Mouse (Mus musculus) limb, embryonic 15.5 days (tissue): ENCODE measurements around the gene 4933407L21Rik. TPM values are rescaled to one million over a fixed set of nuclear protein-coding genes. Genes with fewer than 3 reads are reported as not detected.
A peak's percentile ranks its signal among the peaks of the same experiment; 100 is the strongest.

Experiments used
- ATAC-seq: fragments of 200-750 bp; cut with Nextera tagmentation; 2 replicates; pipeline ENCODE4 v1.8.0; 2017; ENCODE audit warnings: low read depth, moderate TSS enrichment; ENCODE audit not compliant: insufficient number of reproducible peaks, low FRiP score, low TSS enrichment
- H3K27ac ChIP-seq: fragments of 300-500 bp; sonication (generic); 2 replicates; pipeline ENCODE4 v1.5.1; 2015; ENCODE audit warnings: moderate library complexity, mild to moderate bottlenecking, inconsistent platforms
- H3K27me3 ChIP-seq: fragments of 300-500 bp; sonication (generic); 2 replicates; pipeline ENCODE4 v1.6.1; 2015; ENCODE audit warnings: inconsistent platforms
- H3K36me3 ChIP-seq: fragments of 300-500 bp; sonication (generic); 2 replicates; pipeline ENCODE4 v1.6.1; 2015; ENCODE audit warnings: inconsistent platforms
- H3K4me1 ChIP-seq: fragments of 300-500 bp; sonication (generic); 2 replicates; pipeline ENCODE4 v1.6.1; 2015; ENCODE audit warnings: inconsistent platforms
- H3K4me2 ChIP-seq: fragments of 300-500 bp; sonication (generic); 2 replicates; pipeline ENCODE4 v1.6.1; 2015; ENCODE audit warnings: mild to moderate bottlenecking, inconsistent platforms
- H3K4me3 ChIP-seq: fragments of 300-500 bp; sonication (generic); 2 replicates; pipeline ENCODE4 v1.5.1; 2015; ENCODE audit warnings: mild to moderate bottlenecking, inconsistent platforms
- H3K9ac ChIP-seq: fragments of 300-500 bp; sonication (generic); 2 replicates; pipeline ENCODE4 v1.6.1; 2015; ENCODE audit warnings: inconsistent platforms
- H3K9me3 ChIP-seq: fragments of 300-500 bp; sonication (generic); 2 replicates; pipeline ENCODE4 v1.6.1; 2016; ENCODE audit warnings: inconsistent platforms
- WGBS: fragments of 180-500 bp; shearing (Covaris S2); methylation state at CpG from one replicate; pipeline ENCODE4 v1.1.7; 2015; 5-methylcytosine and 5-hydroxymethylcytosine counted together
- polyA plus RNA-seq: library from polyadenylated mRNA; unstranded; fragments of >200 nt; fragmentation: Nextera tagmentation; extraction: Ambion mirVana; gene quantifications from 2 replicates; pipeline ENCODE4 v1.2.1, GENCODE M21; 2015

4933407L21Rik gene
- polyA plus RNA-seq, 1 experiment from 2014 or later, result 0.35 TPM

DNA sequence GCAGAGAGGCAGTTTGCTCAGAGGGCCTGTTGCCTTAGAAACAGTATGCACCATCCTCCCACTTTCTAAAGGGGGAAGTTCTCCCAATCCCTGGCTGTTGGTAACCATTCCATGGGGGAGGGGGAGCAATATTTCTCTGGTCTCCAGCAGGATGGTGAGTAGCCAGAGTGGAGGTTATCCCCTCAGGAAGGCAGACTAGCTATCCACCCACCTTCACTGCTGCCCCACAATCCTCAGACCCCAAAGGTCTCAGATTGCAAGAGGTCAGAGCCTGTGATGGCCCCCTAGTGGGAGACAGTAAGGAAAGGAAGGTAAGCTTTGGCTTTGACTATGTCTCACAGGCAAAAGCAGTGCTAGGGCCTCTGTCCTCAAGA lies 28.9 kb upstream of the 4933407L21Rik start:
- H3K27ac ChIP-seq, result 0 out of 2 replicates have a peak overlapping the region, but pooled peaks have one; percentile 17
- no peaks in the 10 kb centered on the region for H3K9me3 ChIP-seq
- H3K4me2 ChIP-seq, result no peak overlapping the region
- peaks cover 19% of the 10 kb centered on the region for H3K36me3 ChIP-seq
- ATAC-seq, result no peak
- peaks cover 72% of the 10 kb centered on the region for H3K4me1 ChIP-seq
- H3K4me3 ChIP-seq, result no peak overlapping the region
- no peak overlapping the region for H3K9ac ChIP-seq
- H3K27me3 ChIP-seq, result no peaks in the 10 kb centered on the region

DNA sequence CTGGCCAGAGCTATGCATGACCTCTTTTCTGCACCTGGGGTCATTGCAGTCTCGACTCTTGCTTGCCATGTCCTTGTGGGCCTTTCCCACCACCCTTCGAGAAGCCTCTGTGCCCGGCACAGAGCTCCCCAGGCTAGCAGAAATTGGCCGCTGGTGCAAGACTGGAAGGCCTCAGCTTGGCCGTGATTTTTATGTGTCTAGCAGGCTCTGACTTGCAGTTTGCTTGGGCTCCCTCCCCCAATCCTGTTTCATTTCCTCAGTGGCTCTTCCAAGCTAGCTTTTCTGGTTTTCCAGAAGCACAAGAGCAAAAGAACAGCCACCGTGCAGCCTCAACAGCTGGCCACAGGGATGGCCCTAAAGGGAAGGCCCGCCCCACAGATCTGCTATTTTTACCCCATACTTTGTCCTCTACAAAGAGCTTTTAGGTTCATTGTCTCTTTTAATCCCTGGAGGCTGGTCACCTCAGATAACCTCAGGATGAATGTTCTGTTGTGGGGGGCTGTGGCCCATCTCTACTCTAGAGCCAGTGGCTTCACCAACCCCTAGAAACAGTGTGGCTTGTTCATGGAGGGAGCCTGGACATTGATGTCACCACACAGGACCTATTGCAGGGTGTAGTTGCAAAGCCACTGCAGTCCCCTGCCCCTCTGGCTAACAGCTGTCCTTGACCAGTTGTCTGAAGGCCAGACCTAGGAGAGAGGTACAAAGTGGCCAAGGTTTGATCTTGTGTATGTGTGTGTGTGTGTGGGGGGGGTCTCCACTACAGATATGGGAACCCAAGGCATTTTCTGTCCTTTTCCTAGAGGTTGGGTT lies 27.6 kb upstream of the 4933407L21Rik start:
- WGBS, result 41% methylated on average over 7 of the region's 7 CpGs
- Histone ChIP-seq H3K4me3 (no peak overlapping the region), H3K4me1 (peaks cover 66% of the 10 kb centered on the region), H3K27me3 (no peaks in the 10 kb centered on the region), H3K36me3 (peaks cover 32% of the 10 kb centered on the region), H3K9me3 (no peaks in the 10 kb centered on the region), H3K4me2 (peak overlapping the region; percentile 10; the same call in 1 of the 2 replicates), H3K27ac (peak overlapping the region; percentile 75), H3K9ac (no peak overlapping the region)
- no peak for ATAC-seq

DNA sequence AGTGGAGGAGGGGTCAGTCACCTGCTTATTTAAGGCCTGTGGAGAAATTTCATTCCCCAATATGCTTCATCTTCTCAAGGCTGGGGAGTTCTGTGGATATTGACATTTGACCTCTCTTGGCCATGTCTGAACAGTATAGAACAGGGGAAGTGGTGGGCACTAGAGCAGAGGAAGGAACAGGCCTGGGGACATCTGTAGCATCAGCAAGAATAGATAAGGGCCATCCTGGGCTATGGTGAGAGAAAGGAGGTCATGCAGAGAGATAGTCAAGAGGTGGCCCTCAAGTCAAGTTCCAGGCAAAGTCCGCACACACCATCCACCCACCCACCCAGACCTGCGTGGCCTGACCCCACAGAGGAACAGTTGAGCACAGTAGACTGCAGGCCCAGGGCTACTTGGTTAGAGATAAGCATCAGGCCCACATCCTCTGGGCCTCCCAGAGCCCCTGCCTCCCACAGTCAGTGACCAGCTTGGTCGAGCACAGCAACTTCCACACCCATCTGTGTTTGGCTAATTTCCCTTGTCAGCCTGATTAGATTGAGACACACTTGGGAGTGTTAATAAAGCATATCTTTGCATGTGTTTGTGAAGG lies 26.7 kb upstream of the 4933407L21Rik start:
- Histone ChIP-seq H3K27ac (no peak overlapping the region), H3K4me2 (no peak overlapping the region), H3K36me3 (peaks cover 41% of the 10 kb centered on the region), H3K9ac (no peak overlapping the region), H3K27me3 (no peaks in the 10 kb centered on the region), H3K4me1 (peaks cover 58% of the 10 kb centered on the region), H3K4me3 (no peak overlapping the region), H3K9me3 (no peaks in the 10 kb centered on the region)
- no peak for ATAC-seq
- WGBS, result 61% methylated on average over 3 of the region's 3 CpGs

DNA sequence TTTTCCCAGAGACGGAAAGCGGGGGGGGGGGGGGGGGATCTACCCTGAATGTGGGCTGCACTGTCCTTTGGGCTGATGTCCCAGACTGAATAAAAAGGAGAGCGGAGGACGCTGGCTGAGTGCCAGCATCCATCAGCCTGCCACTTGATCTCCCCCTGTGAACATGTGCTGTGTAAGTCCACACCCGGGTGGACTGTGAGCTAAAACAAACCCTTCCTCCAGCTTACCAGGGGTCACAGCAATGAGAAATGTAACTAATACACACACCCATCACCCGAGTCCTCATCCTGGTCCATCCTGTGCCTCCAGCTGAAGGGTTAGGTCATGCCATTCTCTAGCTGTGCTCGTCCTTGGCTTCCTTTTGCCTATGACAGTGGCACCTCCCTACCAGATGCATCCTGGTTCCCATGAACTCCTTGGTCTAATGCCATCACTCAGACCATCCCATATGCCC lies 26.1 kb upstream of the 4933407L21Rik start:
- Histone ChIP-seq H3K4me1 (peaks cover 52% of the 10 kb centered on the region), H3K27me3 (no peaks in the 10 kb centered on the region), H3K9me3 (no peaks in the 10 kb centered on the region), H3K27ac (no peak overlapping the region), H3K4me2 (no peak overlapping the region), H3K4me3 (no peak overlapping the region), H3K9ac (no peak overlapping the region), H3K36me3 (peaks cover 47% of the 10 kb centered on the region)
- no peak for ATAC-seq
- WGBS, result 33% methylated on average over 6 of the region's 7 CpGs

DNA sequence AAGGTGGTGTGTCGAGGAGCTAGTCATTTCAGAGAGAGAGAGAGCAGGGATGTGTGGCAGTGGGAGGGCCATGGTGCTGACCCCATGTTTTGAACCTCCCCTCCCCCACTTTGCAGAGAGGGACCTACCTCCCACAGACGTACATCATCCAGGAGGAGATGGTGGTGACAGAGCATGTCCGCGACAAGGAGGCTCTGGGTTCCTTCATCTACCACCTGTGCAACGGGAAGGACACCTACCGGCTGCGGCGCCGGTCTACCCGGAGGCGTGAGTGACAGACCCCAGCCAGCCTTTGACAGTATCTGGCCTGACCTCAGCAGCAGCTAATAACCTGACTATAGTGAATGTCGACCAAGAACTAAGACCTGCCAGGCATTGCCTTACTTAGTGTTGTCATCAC lies 21.4 kb upstream of the 4933407L21Rik start:
- Histone ChIP-seq H3K4me2 (no peak overlapping the region), H3K36me3 (peaks cover 69% of the 10 kb centered on the region), H3K27ac (no peak overlapping the region), H3K27me3 (no peaks in the 10 kb centered on the region), H3K4me1 (peaks cover 6% of the 10 kb centered on the region), H3K9ac (no peak overlapping the region), H3K9me3 (no peaks in the 10 kb centered on the region), H3K4me3 (no peak overlapping the region)
- no peak for ATAC-seq
- WGBS, result 77% methylated on average over 12 of the region's 12 CpGs

DNA sequence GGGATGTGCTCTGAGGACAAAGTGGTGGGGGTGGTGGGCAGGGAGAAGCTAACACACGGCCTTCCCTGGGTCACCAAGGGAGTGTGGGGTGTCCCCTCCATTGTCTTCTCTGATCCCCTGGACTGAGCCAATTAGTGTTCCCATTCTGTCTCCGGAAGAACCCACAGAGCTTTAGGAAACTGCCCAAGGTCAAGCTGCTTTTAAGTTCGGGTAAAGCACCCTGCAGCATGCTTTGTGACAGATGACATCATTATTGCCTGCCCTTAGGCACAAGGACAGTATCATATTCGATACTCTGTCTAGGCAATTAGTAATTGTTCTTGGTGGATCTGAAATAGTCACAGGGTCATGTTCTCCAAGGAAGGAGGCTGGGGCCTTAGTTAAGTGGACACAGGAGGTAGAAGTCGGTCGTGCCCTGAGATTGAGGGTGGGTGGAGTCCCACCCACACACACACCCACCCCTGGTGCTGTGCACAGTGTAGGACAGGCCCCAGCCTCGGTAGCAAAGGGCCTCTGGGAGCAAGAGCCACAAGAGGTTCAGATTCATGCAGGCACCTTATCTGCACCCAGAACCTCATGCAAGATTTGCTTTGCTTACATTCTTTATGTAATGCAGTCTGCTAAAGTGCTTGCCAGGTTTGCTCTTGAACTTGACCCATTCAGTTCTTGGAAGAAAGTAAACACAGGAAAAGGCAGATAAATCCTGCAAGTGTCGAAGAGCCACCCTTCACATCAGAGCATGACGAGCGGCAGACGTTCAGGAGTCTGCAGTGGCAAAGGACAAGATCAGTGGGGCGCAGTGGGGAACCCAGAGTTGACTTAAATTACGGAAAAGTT lies 19.3 kb upstream of the 4933407L21Rik start:
- no peak overlapping the region for H3K4me2 ChIP-seq
- no peak overlapping the region for H3K4me3 ChIP-seq
- WGBS, result 72% methylated on average over 13 of the region's 13 CpGs
- no peak overlapping the region for H3K9ac ChIP-seq
- ATAC-seq, result no peak
- no peaks in the 10 kb centered on the region for H3K4me1 ChIP-seq
- no peaks in the 10 kb centered on the region for H3K9me3 ChIP-seq
- peaks cover 57% of the 10 kb centered on the region for H3K36me3 ChIP-seq
- no peaks in the 10 kb centered on the region for H3K27me3 ChIP-seq
- no peak overlapping the region for H3K27ac ChIP-seq

DNA sequence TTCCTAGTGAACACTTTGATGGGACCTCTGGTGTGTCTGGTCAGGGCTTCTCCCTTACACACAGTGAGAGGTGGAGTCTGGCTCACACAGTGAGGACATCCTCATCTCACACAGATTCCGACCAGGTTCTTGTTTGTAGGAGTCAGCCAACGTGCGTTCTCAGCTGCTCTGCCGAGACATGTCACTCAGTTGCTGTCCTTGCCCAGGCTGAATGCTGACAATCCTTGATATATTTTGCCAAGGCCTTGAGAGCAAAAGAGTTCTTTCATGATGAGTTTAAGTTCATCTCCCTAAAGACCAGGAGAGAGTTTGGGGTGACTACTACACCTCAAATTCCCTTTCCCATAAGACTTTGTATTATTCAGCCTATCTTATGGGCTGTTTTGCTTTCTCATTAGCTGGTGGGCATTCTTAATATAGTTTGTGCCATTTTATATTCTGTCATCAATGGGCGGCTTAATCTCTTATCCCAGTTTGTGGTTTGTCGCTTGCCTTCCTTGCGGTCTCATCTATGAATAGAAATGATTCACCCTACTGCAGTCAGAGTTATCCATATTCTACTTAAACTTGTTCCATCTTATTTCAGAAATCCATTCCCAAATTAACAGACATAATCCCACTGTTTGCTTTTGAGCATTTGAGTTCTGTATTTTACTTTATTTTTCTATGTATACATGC lies 15.1 kb upstream of the 4933407L21Rik start:
- Histone ChIP-seq H3K4me3 (no peak overlapping the region), H3K27me3 (no peaks in the 10 kb centered on the region), H3K9ac (no peak overlapping the region), H3K4me1 (no peaks in the 10 kb centered on the region), H3K36me3 (peaks cover 15% of the 10 kb centered on the region), H3K9me3 (no peaks in the 10 kb centered on the region), H3K27ac (no peak overlapping the region), H3K4me2 (no peak overlapping the region)
- no peak for ATAC-seq
- 91% methylated on average over 7 of the region's 7 CpGs for WGBS

DNA sequence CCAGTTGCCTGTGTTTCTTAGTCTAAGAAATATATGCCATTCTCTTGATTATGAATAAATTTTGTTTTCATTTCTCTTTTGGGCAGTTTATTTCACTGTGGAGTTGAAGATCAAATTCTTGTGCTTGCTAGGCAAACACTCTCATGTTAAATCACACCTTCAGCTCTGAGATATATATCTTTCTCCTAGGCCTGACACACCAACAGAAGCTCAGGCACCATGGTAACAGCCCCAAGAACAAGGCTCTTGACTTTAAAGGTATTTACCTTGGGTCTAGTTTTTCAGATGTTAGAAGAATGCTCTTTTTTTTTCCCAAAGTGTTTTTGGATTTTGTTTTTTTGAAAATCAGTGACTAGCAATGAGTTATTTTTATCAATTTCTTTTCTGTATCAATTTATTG lies 12.4 kb upstream of the 4933407L21Rik start:
- Histone ChIP-seq H3K4me2 (no peak overlapping the region), H3K4me1 (no peaks in the 10 kb centered on the region), H3K4me3 (no peak overlapping the region), H3K27me3 (no peaks in the 10 kb centered on the region), H3K9ac (no peak overlapping the region), H3K27ac (no peak overlapping the region), H3K9me3 (no peaks in the 10 kb centered on the region), H3K36me3 (0 out of 2 replicates have a peak, but pooled peaks cover 3% of the 10 kb centered on the region)
- no peak for ATAC-seq

DNA sequence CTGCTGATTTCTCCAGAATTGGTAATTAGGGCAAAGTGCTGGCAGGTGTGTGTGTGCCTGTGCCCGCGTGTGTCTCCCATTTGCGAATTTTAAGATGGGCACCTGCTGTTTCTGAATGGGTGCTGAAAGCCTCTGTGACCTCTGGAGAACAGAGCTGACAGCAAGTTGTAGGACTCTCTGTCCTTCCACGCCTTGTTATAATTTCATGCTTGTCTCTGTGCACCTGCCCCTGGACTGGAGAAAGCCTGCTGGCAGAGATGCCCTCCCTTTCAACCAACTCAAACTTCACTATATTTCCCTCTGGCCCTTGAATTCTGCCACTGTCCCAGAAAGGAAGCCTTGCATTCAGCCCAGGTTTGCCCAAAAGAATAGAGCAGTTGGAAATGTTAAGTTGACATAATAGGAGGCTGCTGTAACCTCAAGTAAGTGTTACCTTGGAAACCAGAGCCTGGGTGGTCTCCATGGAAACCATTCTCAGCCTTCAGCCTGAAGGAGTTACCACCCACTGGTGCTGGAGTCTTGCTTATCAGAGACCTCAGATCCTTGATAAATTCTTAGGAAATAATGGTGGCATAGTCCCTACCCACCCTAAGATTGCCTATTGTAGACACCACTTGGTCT lies 11.3 kb upstream of the 4933407L21Rik start:
- no peaks in the 10 kb centered on the region for H3K27me3 ChIP-seq
- H3K4me2 ChIP-seq, result no peak overlapping the region
- H3K9ac ChIP-seq, result no peak overlapping the region
- WGBS, result 58% methylated on average over 4 of the region's 4 CpGs
- no peaks in the 10 kb centered on the region for H3K36me3 ChIP-seq
- H3K27ac ChIP-seq, result no peak overlapping the region
- 0 out of 2 replicates have a peak, but pooled peaks cover under 1% of the 10 kb centered on the region for H3K4me1 ChIP-seq
- no peaks in the 10 kb centered on the region for H3K9me3 ChIP-seq
- ATAC-seq, result no peak
- H3K4me3 ChIP-seq, result no peak overlapping the region

DNA sequence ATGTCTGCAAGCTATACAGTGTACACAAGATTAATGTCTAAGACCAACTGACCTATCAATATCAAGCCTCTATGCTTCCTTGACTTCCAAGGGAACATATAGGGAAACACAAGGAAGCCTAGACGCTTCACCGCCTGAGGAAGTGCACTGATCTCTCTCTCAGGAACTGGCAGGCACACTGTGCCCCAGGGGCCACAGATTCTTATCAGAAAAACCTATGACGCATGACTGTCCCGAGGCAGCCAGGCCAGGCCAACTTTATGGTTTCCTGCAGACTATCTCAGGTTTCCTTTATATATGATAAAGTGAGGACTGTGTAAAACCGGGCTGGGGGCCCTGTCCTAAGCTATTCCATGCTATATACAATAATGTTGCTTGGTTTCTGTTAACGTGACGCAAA lies 8.7 kb upstream of the 4933407L21Rik start:
- Histone ChIP-seq H3K27ac (no peak overlapping the region), H3K36me3 (no peaks in the 10 kb centered on the region), H3K4me2 (no peak overlapping the region), H3K9me3 (no peaks in the 10 kb centered on the region), H3K27me3 (no peaks in the 10 kb centered on the region), H3K4me3 (no peak overlapping the region), H3K9ac (no peak overlapping the region), H3K4me1 (peaks cover 8% of the 10 kb centered on the region; the same call in 1 of the 2 replicates)
- no peak for ATAC-seq
- 63% methylated on average over 7 of the region's 7 CpGs for WGBS

DNA sequence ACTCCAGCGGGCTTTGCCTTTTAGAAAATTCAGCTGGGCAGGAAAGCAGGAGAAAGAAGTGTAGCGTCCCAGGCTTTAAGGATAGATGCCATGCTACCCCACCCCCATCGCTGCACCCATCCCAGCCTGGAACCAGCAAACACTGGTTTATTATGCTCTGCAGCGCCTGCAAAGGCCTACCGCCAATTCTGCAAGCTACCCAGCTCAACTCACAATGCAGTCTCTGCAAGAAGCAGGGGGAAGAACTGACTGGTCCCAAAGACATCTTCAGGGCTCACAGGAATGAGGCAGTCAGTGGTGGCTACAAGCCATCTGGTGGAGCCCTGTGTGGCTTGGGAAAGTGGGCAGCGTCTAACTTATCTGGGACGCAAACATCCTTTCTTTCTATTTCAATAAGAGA lies 6.6 kb upstream of the 4933407L21Rik start:
- WGBS, result 82% methylated on average over 7 of the region's 7 CpGs
- no peak for ATAC-seq

More for the DNA sequence above, 6.6 kb upstream of the 4933407L21Rik start:
- no peaks in the 10 kb centered on the region for H3K9me3 ChIP-seq
- H3K36me3 ChIP-seq, result no peaks in the 10 kb centered on the region
- no peak overlapping the region for H3K4me3 ChIP-seq
- H3K27me3 ChIP-seq, result no peaks in the 10 kb centered on the region
- peaks cover 8% of the 10 kb centered on the region; the same call in 1 of the 2 replicates for H3K4me1 ChIP-seq
- H3K4me2 ChIP-seq, result no peak overlapping the region
- H3K9ac ChIP-seq, result no peak overlapping the region
- H3K27ac ChIP-seq, result no peak overlapping the region
